Mouse (Mus musculus) kidney, postnatal 10 days (tissue): Measurements from ENCODE around the gene Sec1.

Source experiments
- DNase-seq: peaks from one replicate; pipeline ENCODE4 v3.0.0; 2021; ENCODE audit warnings: mixed read lengths

Gene Sec1

DNA sequence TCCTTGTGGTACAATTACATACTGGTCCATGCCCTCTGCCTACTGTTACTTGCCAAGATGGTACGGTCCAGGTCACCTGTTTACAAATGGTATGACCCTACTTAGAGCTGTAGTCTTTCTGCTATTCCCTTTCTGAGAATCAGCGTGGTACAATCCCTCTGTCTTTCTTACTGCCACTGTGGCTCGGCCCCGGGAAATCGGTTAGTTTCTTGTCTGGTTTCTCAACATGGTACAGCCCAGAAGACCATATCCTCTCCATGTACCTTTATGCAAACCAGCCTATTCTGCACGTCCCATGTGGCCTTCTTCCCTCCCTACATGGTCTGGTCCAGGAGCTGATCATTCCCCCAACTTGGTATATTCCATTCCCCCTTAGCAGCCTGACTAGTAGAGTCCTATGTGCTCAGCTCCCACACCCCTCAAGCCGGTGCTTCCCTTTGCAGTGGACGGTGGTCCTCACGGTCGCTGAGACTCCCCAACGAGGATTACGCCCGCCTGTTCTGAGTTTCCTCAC lies 9.9 kb upstream of the Sec1 start:
- peak; percentile 72 for DNase-seq

DNA sequence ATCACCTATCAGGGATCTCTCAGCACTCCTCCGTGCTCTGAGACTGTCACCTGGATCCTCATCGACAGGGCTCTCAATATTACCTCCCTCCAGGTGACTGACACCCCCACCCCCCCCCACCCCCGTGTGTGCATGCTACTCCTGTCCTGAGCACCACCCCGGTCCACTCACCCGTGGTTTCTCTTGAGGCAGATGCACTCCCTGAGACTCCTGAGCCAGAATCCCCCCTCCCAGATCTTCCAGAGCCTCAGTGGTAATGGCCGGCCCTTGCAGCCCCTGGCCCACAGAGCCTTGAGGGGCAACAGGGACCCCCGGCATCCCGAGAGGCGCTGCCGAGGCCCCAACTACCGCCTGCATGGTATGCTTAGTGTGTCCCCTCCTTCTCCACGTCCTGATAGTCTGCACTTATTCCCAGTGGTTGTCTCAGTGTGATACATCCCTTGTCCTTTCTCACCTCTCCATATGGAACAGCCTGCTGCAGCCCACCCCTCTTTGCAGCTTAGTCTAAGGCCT lies 9.4 kb upstream of the Sec1 start:
- DNase-seq, result no peak

DNA sequence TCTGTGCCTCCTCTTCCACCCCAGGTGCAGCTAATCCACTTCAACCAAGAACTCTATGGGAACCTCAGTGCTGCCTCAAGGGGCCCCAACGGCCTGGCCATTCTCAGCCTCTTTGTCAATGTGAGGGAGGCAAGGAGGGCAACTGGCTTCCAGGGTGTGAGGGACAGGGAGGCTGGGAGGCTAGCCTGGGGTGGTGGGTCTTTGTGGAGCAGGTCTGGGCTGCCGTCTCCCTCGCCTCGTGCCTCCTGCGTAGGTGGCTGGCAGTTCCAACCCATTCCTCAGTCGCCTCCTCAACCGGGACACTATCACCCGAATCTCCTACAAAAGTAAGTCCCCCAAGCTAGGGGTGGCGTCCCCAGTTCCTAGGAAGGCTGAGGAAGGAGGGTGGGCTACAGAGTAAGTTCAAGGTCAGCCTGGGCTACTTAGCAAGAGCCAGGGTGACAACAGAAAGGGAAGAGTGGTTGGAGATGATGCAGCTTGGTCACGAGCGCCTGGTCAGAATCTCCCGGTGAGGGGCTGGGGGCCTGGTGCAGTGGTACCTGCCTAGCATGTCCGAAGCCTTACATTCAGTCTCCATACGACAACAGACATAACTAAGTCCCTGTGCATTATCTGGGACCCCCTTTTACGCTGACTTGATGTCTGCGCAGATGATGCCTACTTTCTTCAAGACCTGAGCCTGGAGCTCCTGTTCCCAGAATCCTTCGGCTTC lies 8.8 kb upstream of the Sec1 start:
- no peak for DNase-seq

DNA sequence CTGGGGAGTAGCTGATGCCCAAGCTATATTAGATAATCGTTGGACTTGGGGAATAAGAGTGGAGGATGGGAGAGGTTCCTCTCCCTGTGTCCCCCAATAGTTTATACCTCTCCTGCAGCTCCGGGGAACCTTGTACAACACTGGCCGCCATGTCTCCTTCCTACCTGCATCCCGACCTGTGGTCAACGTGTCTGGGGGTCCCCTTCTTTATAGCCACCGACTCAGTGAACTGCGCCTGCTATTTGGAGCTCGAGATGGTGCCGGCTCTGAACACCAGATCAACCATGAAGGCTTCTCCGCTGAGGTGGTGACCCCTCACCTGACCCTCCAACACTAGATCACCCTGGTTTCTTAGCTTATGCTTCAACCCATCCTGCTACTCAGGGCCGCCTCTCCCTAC lies 8.1 kb upstream of the Sec1 start:
- no peak for DNase-seq

DNA sequence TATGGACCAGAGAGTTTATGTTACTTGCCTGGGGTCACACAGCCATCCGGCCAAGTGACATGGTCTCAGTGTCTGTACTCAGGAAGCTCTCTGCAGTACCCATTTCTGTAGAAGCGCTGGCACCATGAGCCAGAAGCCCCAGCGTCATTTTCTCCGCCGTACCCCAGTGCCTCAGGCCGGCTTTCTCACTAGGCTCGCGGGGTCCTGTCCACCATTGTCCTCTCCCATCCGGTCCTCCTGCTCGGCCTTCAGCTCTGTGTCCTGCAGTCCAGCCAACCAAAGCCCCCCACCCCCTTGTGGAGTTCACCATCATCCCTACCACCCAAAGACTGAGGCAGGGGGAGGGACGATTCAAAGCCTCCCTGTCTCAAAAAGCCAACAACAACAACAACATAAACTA lies 7.4 kb upstream of the Sec1 start:
- DNase-seq, result no peak

DNA sequence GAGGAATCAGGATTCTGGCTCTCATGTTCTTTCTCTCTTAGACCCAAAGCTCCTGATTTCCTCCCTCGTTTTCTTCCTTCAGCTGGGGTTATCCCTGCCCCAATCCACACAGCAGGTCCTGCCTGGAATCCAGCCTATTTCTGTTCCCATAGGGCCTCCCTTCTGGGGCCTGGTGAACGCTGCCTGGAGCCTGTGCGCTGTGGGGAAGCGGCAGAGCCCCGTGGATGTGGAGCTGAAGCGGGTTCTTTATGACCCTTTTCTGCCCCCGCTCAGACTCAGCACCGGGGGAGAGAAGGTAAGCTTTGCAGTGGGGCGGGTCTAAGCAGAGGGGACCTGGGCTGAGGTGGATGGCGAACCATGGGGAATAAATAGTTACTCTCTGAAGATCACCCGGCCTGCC lies 6.9 kb upstream of the Sec1 start:
- peak; percentile 55 for DNase-seq

DNA sequence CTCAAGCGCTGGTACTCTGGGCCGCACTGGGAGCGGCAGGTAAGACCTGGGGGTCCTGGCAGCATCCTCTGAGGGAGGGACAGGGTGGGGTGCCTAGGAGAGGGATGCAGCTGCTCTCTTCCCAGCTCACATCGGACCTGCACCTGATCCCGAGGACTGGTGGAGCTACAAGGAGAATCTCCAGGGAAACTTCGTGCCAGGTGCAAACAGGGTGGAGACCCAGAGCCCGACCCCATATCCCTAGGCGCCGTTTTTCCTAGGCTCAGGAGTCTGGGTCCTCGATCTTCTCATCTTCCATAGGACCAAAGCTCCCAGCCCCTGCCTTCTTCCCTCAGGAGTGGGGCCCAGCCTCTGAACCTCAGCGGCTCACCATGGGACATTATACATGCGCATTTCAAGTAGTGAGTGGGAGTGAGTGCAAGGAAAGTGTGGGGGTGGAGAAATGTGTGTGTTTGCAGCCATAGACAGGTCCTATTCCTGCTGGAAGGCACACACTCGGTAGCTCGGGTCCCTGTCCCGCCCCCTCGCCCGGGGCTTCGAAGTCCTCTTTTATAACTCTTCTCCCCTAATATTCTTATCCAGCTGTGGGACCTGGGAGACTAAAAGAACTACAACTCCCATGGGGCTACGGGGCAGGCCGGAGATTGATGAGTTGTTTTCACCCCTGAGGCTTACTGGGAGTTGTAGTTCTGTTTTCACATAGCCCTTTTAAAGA lies 6.3 kb upstream of the Sec1 start:
- peak; percentile 87 for DNase-seq

DNA sequence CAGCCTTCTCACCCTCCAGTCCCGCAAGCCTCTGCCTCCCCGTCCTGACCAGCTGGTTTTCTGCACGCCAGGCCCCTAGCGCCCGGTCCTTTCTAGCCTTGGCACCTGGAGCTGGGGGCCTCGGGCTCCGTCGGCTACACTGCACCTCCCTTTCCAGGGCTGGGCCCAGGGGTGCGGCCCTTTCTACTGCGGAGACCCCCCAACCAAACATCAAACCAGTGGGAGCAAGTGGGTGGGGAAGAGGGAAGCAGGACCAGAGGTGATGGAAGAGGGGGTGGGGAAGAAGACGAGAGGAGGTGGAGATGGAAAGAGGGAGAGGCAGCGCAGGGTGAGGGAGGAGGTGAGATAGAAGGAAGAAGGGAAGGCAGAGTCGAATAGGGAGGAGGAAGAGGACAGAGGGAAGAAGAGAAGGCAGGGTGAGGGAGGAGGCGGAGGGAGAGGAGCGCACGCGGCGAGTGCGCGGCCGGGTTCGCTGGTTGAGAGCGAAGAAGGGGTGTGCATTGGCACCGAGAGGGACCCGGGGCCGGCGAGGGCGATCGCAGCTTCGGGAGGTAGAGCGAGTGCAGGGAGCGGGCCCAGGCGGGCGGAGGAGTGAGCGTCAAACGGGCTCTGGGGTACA lies 5.4 kb upstream of the Sec1 start, which contains the start of gene Car11:
Gene Car11, plus strand, starts transcription at position 321 of the 619 bp plus-strand sequence.
- no peak for DNase-seq

DNA sequence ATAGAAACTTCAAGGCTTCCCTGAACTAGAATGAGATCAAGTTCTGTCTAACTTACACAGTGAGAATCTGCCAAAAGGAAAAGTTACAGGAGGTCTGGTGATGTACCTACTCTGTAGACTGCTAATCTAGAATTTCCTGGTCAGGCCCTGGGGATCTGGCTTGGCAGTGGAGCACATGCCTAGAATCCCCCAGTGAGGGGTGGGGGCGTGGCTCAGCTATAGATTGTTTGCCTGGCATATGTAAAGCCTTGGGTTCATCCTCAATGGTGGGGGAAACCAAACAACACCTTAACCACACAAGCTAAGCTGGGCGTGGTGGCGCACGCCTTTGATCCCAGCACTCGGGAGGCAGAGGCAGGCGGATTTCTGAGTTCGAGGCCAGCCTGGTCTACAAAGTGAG lies 3.7 kb upstream of the Sec1 start:
- DNase-seq, result no peak

DNA sequence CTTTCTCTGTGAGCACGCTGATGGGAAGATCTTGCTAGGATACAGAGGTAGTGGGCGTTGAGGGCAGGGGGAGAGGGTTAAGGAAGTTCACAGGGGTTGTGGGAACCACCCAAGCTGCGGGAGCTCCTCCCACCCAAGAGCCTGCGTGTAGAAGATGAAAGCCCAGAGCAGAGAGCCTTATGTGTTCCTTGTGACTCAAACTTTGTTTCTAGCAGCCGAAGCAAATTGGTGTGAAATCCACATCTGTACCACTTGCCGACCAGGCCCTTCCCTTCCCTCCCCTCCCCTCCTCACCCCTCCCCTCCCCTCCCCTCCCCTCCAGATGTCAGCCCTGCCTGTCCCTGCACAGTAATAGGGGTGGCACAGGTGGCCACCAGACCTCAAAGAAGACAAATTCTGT lies 896 bp upstream of the Sec1 start:
- DNase-seq, result no peak

DNA sequence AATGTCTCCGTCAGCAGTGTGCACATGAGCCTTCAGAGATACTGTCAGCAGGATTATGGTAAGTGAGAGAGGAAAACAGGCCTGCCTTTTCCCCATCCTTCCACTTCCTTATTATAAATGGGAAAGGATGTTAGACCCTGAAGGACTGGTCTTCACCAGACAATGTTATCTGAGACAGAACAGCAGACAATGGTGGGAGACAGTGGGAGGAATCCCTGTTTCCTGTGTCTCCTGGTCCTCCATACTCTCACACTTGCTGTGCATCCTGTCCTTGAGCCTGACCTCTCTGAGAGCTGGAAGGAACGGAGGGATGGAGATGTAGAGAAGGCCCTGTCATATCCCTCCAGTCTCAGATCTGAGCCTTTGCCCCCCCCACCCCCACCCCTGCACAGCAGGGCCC lies 1.8 kb downstream of the Sec1 start:
- no peak for DNase-seq

DNA sequence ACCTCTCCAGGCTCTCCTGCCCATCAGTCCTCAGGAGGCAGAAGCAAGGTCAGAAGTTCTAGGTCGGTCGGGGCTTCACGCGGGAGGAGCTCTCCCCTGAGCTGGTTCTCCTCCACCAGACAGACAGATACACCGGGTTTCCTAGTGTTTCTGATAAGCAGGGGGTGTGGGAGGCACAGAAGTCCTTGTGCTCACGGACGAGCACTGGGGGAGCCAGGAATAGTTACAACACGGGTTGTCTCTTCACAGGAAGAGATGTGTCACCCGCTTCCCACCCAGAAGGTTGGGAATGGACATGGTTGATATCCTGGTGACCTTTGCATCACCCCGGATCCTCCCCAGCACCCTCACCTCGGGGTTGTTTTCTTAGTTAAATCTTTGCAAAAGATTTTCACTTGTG lies 4.4 kb downstream of the Sec1 start:
- no peak for DNase-seq

DNA sequence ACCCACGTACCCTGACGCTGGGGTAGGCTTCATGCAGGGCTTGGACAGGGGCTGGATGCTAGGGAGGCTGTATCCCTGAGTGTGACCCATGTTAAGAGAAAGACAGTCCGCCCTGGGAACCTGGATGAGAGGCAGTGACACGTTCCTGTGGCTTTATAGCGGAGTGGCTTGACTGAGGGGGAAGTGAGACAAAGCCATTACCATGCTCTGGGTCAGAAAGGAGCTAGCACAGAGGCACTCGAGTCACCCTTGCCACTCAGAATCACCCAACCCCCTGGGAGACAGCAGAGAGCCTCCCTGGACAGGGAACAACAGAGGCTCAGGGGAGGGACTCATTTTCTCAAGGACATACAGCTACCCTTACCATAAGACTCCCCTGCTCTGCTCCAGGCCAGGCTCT lies 5.1 kb downstream of the Sec1 start:
- DNase-seq, result no peak

DNA sequence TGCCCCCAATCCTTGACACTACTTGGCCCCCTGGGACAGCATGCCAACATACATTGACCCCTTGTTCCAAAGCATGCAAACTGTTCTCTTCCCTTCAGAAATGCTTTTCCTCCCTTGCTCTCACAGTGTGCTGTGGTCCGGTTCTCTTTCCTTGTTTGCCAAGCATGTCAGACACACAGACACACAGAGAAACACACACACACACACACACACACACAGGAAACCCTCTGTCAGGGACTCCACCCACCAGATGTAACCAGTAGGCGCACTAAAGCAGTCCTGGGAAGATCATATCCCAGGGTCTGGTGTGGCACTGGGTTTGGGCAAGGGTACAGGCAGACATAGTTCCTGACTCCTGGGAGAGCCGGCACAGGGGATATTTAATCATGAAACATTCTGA lies 7.4 kb downstream of the Sec1 start:
- DNase-seq, result peak; percentile 26

DNA sequence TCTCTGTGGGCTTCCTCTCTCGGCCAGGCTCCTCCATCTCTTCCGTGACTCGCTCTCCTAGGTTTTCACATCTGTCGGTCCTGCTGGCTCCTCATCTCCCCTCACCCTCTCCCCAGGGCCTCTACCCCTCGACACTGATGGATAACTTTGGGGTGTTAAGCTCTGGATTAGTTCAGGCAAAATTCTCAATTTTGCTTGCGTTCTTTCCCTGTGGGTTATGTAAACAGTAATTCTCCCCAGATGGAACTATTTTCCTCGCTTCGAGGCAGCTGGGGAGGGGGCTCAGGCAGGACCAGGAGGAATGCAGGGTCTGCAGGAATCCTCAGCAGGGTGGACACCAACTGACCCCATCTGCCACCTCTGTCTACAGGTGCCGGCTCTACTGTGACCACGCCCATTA lies 8.4 kb downstream of the Sec1 start:
- no peak for DNase-seq

DNA sequence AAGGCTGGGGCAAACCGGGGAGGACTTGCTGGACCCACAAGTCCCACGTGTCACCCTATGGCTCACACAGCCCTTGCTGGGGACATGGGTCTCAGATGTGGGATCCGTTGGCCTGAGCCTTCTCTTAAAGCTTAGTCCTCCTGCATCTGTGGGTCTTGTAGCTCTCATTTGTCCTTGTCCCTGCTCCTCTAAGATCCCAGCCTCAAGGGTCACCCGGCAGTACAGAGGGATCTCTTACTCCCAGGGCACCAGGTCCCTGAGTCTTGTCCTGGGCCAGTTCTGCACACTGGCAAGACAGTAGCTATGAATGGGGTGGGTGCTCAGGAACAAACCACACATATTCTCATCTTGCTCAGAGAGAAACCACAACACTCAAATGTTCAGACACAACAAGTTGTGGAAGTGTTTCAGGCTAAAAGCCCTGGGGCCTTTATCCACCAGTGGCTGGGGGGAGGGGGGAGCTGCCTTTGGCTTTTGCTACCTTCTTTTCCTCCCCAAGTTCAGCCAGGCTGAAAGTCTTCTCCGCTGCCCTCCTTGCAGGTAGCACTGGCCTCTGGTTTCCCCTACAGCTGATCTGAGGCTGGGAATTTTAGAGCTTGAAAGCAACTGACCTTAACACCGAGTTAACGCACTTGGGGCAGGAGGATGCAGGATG lies 10.7 kb downstream of the Sec1 start, which contains the start of gene Ntn5:
Gene Ntn5, plus strand, starts transcription at position 627 of the 655 bp plus-strand sequence.
- no peak for DNase-seq

DNA sequence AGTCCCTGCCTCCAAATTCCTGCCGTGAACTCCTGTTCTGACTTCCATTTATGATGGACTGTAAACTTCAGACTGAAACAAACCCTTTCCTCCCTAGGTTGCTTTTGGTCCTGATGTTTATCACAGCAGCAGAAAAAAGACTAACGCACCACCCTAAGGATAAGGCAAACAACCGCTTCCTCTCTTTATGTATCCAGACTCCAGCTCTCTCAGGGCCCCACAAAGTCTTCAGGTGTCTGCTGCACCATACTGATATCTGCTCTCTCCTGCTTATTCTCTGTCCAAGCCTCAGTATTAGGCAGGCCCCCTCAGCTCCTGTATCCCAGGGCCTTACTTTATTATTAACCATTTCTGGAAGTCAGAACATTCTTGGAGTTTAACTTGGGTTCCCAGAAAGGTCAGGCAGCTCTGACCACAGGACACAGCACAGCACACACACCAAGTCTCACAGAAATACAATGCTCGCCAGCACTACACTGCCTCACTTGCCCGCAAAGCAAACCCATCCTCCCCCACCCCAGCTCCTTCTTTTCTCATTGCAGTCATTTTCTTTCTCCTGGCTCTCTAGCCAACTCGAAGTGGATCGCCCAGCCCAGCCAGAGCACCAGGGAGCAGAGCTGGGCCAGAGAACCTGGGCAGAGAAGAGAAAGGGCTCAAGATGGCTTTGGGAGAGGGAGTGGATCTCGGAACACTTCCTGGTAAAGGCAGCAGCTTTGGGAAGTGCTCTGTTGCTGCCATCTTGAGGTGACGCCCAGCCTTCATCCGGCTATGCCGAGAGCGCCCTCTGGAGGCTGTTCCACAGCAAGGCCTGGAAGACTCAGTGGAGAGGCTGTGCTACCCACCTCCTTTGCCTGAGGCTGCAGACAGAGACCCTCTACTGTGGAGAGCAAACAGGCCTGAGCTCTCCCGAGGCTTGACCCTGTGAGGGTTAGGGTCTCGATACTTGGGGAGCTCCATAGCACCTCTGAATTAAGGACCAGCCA lies 11.8 kb downstream of the Sec1 start:
- DNase-seq, result peak; percentile 95

DNA sequence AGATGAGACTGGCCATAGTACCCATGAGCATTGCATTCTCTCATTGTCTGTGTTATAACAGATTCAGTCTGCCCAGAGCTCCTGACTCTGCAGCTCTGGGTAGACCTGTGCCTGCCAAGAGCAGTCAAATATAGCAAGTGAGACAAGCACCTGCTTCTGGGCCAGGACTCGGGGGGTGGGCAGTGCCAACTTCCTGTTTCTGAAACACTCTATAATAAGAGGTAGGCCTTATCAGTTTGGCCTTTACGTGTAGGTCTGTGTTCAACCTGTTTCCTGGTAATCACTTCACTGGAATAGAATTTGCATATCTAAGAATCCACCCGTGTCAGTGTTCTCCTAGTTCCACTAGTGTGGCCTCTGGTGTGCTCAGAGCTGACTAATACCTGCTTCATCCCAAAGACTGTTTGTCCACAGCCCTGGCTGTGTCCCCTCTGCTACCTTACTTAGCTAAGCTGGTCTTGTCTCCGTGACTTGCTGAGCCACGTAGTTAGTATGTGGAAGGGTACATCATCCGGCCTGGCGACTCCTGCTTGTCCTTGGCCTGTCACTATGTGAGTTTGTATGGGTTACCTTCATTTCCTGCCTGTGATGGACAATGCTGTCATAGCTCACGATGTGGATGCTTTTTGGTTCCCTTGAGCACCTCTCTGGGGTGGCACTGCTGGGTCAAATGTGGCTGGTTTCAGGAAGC lies 13.0 kb downstream of the Sec1 start:
- DNase-seq, result no peak

DNA sequence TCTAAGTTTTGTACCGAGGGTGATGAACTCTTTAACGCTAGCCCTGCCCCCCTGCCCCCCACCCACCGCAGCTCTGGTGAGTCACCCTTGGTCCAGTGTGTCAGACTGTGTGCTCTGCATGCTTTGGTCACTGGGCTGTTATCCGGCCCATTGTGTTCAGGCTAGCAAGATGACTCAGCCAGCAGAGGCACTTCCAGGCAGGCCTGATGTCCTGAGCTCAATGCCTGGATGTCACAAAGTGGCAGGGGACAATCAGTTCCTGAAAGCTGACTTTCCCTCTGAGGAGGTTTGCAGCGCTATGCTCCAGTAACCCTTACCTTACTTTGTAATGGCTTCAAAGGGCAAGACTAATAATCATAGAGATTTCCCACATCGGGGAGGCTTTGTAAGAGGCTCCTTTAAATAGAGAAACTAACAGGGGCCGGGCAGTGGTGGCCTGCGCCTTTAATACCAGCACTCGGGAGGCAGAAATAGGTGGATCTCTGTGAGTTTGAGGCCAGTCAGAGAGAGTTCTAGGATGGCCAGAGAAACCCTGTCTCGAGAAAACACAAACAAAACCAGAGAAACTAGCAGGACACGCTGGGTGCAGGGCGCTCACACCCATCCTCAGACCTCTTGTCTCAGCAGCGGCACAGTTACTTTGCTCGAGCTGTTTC lies 14.1 kb downstream of the Sec1 start:
- DNase-seq, result peak; percentile 53

DNA sequence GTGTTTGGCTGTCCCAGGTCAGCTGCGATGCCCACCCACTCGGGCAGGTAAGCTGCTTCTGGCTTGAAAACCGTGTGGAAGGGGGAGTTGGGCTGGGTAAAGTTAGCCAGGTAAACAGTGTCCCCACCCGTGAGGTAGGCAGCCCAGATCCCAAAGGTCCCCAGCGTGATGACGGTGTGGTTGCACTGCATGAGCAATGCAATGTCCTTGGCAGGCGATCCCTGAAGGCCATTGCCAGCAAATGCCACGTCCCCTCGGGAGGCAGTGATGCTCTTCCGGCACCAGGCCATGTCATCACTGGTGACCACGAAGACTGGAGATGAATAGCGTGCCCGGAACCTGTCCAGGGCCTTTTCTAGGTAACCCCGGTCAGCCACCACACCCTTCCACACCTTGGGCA lies 15.7 kb downstream of the Sec1 start:
- no peak for DNase-seq
